Mouse (Mus musculus) frontal cortex, postnatal 14 days (tissue): ENCODE data around the gene Bcl7a.

Experiments
- DNase-seq, 2 experiments: peaks; one replicate each; pipeline ENCODE4 v3.0.0; 2022; ENCODE audit warnings: low spot score in 2 of 2

The Bcl7a gene

DNA sequence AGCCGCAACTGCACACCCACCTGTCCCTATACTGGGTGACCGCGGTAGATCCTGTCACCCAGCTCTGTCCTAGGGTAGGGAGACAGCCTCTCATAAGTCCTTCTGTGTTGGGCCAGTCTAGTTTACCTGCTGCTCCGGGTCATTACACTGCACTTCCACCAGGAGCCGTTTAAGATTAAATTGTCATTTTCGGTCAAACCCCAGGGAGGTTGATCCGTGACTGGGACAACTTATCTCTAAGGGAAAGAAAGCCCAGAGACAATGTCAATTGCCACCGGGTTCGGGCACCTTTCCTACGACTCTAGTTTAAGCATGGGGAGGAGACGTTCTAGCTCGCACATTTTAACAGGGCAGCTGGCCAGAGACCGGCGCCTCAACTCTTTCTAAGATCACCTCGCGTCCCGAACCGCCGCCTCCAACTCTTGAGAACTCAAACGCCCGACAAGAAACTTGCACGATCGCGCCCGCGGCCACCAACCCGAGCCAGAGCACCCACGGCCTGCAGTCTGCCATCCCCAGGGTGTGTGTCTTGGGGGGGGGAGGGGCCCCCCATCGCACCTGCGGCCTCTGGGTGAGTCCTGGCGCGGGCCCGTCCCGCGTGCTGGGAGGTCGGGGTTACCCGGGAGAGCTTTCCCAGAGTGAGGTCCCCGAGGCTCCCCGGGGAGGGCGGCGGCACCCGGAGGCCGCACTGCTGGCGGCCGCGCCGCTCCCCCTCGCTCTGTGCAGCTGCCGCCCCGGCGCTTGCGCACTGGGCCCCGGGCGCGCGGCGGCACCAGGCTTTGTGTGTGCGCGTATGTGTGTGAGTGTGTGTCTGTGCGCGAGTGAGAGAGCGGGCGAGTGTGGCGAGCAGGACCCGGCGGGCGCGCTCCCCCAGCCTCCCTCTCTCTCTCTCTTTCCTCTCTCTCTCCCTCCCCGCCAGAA, at the start of gene Bcl7a:
Bcl7a (plus strand) TSS at position 128 of the 921 bp plus-strand sequence.
- peak; percentile 80 to 81 for DNase-seq

DNA sequence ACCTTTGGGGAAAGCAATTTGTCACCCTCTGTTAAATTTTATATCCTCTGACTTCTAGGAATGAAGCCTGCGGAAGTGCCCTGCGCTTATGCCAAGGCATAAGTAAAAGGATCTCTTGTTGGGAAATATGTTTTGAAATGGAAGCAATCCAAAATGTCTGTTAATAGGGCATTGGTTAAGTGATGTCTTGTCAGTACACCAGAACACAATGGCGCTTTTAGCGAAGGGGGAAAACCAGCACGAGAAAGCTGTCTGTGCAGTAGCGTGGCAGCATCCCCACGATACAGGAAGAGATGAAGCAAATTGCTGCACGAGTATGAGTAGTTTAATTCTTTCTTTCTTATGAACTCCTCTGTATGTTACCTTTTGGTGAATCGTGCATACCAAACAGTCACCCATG, 49.0 kb upstream of the Bcl7a start:
- no peak for DNase-seq

DNA sequence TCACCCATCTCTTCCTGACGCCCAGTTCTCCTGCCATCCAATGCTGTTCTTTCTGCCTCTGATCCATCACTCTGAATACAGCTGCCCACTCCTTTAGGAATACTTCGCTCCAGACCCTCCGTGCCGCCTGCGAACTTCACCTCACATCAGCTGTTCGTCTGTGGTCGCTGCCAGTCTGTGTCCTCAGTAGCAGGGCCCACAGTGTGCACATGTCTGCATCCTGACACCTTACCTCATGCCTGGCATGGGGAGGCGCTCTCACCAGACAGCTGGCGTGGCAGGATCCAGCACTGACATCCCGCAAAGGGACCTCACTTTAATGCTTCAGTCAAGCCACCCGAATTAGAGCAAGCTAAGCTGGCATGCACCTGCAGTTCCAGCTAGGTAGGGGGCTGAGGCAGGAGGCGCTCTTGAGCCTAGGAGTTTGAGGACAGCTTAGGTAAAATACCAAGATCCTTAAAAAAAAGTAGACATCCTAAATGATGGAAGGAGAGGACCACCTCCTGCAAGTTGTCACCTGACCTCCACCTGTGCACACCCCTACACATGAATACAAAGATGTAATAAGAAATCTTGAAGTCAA, 47.3 kb upstream of the Bcl7a start:
- no peak for DNase-seq

DNA sequence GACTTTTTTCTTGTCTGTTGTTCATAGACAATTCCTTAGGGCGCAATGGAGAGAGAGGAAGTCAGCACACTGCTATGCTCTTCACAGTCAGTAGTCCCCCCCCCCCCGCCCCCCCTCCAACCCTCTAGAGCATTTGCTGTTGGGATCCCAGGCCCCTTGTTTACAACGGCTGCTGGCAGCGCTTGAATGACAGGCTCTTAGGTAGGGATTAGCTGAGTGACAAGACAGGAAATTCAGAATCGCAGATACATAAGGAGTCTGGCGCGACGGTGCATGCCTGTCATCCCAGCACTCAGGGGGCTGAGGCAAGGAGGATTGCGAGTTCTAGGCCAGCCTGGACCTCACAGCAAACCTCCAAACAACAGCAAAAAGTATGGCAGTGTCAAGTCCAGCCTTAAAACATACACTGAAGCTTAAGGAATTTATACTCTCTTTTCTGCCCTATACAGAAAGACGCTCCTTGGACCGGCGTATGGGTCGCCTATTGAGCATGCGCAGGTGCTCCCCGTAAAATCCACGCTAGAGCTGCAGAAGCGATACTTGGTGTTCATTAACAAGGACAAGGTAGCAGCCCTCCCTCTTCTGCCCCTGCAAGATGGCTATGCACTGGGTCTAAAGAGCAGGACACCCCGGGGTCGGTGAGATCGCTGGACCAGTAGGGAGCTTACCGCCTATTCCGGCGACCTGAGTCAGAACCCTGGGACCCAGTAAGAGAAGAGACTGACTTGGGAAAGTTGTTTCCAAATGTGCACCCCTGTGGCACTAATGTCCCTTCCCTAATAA, 46.5 kb upstream of the Bcl7a start:
- no peak for DNase-seq

DNA sequence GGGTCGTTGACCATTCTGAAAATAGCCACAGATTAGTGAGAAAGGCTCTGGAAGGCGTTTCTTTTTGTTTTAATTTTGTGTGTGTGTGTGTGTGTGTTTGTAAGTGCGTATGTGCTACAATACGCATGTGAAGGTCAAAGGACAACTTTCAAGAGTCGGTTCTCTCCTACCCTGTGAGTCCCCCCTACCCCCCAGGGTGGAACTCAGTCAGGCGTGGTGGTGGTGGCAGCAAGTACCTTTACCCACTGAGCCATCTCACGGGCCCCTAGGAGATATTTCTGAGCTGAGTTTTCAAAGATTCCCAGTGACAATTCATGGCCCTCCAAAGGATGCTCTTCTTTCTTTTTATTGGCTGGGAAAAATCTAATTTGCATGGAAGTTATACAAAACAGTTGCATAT, 45.8 kb upstream of the Bcl7a start:
- no peak for DNase-seq

DNA sequence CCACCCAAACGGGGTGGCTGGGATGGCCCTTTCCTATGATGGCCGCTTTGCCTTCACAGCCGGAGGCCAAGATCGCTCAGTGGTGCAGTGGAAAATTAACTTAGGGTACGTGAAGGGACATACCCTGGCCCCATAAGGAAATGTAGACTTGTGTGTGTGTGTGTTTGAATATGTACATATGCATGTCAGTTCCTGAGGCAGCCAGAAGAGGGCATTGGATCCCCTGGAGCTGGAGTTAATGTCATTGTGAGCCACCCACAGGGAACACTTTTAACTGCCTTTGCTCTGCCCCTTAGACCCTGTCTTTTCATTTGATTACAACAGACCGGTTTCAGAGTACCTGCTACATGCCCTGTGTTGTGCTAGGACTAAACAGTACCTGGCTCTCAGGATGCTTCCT, 45.1 kb upstream of the Bcl7a start:
- no peak for DNase-seq

DNA sequence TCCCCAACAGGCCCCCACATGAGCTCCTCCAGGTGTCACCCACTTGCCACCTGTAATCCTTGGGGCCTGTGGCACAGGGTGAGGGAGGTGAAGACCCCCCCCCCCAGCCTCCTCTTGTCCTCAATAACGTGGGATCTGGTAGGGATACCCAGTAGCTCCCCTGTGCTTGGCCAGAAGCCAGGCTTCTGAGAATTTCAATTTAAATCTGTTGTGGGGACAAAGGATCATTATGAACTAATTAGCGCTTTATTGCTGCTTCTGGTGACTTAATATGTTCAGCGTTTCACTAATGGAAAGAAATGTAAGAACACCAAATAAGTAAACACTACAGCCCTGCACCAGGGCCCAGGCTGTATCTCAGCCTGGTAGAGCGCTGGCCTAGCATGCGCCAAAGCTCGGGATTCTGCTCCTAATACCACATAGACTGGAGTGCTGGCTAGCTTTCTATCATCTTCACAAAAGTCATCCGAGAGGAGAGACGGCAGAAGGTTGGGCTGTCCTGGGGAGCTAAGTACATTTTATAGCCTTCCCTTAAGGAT, 43.1 kb upstream of the Bcl7a start:
- no peak for DNase-seq

DNA sequence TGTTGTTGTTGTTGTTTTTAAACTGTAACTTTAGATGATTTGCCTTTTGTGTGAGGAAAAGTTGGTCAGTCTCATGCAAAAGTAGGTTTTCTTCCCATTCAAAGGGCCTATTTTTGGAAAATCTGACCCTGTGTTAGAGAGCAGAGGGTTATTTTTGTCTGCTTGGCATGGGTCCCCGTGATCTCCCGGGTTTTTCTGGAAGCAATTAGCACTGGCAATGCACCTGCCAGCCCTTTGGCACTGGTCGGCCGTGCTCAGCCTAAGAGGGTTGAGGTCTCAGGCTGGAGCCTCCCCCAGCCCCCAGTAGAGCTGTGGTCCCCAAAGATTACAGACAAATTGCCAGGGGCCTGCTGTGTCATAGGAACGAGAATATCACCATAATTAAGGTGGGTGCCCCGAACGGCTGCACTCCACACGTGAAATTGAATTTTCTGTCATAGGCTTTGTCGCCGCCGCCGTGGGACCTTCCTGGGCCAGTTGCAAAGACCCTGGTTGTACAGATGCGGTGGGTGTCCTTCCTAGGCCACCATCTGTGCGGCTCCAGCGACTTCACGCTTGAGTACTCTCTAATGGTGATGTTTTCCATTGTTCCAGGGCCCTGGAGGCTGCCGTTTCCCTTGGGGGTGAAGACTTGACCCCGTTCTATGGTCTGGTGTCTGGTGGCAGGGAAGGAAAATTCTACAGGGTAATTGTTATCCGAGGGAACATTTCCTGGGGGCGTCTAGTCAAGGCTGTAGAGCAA, 41.7 kb upstream of the Bcl7a start:
- DNase-seq: no peak

DNA sequence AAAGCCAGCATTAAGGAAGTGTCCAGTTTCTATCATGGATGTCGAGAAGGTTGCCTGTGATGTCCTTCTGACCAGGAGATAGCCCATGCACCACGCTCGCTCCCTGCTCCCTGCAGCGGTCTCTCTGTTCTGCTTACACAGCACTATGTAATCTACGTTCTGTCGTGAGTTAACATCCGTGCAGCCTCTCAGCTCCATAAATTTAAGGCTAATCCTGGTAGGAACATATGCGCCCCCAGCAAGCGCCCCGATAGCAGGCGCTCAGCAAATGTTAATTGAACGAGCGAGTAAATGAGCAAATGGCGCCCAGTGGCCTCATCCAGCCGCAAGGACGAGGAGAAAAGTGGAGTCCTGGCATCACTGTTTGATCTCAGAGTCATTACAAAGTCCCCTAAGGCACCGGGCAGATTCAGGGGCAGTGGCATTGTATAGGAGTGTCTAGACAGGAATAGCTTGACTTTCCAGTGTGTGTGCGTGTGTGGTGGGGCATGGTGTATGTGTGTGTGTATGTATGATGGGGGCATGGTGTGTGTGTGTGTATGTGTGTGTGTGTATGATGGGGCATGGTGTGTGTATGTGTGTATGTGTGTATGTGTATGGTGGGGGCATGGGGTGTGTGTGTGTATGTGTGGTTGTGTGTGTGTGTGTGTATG, 35.9 kb upstream of the Bcl7a start:
- no peak for DNase-seq

DNA sequence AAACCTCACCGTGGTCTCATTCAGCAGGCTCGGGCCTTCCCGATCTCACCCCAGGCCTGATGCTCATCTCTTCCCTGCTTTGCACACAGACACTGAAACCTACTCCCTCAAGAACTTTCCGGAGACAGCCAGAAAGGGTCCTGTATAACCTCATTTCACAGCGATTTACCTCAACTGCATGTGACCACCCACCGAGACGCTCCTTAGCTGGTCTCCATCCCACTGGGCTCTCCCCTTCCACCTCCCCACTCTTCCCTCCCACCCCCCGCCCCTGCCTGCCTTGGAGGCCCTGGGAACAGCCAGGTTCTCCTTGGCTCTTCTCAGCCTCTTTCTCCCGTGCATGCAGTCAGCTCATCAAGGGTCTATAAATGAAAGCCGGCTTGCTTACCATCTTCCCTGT, 33.8 kb upstream of the Bcl7a start:
- no peak for DNase-seq

DNA sequence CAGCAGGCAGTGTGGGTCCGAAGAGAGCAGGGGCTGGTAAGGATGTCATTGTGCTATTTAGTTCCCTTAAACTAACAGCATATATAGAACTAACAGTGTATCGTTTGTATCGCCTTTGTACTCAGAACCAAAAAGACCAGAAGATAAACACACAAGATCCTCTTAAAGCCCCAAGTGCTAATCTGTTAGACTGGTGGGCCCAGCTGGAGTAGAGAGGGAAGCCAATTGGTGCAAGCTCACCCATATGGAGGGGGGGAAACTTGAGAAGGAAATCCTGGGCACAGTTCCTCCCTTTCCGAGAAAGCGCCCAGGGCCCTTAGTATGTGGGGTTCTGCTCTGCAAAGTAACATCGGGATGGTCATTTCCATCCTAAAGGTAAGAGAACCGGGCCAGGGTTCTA, 33.4 kb upstream of the Bcl7a start:
- no peak for DNase-seq

DNA sequence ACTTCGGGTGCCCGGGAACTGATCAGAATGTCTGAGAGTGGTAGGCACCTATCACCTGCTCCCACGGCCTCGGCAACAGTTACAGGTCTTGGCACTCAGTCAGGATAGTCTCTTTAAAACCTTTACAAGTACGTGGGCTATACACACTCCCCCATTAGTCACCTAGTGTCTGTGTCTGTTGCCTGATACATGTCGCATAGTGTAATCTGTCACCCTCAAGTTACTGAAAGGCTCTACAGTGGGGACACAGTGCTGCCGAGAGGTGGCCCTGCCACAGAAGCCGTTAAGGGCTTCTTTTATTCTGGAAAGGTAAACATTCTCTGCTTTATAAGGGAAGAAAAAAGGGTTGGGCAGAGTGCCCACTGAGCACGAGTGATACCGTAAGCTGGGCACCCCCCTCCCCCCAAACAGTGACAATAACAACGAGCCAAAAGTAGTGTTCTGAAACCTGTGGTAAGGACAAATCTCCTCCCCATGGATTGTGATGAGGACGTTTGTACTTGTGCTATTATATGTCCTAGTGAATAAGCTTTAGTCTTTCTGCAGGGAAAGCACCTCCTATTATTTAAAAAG, 30.5 kb upstream of the Bcl7a start:
- DNase-seq: no peak

DNA sequence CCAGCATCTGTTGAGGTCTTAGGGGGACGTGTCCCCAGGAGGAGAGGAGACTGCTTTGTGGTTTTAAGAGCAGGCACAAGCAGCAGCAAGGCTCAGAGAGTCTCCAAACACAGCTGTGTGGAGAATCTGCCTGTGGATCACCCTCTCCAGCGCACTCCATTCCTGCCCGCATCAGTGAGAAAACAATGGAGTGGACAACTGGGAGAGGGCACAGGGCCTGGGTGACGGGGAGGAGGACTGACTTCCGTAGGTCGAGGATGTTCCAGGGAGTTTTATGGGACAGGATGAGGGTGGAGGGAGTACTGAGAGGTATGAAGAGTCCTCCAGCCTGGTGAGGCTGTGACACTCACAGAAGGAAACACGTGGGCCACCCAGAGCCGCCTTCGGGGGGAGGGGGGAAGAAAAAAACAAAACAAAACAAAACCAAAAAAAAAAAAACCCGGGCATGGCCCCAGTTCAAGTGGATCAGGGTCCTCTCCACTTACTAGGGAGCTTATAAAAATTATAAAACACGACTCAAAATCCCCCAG, 29.7 kb upstream of the Bcl7a start:
- no peak for DNase-seq

DNA sequence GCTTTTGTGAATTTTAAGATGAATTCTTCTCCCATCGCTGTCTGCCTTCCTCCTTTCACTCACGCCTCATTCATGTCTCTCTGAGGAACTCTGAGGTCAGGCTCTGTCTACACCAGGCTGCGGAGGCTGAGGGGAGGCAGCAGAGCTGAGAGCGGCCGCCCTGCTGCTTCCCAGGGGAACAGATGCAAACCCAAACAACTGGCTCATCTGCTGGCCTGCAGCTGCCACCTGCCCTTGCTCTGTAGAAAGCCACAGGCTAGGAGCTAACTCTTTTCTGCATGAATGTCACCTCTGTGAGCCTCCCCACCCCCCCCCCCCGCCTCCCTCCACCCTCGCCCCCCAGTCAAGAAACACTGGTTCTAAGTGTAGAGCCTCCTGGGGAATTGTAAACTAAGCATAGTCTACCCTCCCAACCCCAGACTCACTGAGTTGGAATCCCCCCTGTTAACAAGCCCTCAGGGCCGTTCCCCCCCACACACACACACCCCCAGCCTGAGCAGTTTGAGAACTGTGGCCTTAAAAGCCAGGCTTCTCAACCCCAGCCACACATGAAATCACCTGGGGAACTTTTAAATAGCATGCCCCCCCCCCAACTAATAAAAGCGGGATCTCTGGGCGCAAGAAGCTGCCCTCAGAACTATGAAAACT, 28.3 kb upstream of the Bcl7a start:
- no peak for DNase-seq

DNA sequence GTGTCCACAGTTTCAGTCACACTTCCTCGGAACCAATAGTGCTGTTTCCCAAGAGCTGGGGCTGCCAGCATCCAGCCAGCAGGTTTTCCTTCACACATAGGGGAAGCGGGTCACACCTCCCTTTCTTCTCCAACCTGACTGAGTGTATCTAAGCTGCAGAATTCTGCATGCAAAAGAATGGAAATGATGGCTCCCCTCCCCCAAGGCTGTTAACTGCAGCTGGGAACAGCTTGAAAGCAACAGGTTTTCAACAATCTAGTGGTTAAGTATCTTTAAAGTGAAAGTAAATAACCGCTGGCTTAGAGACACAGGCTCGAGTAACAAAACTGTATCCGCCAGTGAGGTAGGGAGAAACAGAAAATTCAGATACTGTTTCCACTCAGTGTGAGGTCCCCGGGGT, 25.6 kb upstream of the Bcl7a start:
- DNase-seq: no peak

DNA sequence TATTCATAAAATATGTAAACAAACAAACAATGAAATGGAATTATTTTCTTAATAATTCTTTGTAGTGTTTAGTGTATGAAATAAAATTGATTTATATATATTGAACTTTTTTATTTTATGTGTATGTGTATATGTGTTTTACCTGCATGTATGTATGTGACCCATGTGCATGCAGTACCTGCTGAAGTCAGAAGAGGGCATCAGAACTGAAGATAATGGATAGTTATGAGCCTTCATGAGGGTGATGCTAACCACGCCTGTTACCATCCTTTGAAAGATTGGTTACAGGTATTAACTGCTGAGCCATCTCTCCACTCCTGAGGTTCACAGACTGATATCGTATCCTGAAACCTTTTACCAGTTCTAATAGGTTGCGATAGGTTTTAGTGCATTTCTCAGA, 23.5 kb upstream of the Bcl7a start:
- DNase-seq: no peak

DNA sequence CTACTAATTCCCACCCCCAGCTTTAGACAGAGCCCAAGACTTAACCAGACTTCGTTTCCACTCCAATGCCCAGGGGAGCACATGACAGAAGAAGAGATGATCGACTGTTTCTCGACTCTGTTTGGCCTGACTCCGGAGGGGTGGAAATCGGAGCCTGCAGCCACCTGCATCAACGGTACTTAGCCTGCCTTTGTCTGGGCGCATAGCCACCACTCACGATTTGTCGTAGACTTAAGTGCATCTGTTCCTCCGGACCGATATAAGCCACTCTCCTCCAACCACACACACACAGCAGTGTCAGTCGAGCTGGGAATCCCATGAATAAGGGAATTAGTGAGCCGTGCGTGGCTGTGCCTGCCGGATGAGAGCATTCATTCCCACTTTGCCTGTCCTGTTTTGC, 19.4 kb upstream of the Bcl7a start:
- peak in 1 of 2 experiments; percentile 19 for DNase-seq

DNA sequence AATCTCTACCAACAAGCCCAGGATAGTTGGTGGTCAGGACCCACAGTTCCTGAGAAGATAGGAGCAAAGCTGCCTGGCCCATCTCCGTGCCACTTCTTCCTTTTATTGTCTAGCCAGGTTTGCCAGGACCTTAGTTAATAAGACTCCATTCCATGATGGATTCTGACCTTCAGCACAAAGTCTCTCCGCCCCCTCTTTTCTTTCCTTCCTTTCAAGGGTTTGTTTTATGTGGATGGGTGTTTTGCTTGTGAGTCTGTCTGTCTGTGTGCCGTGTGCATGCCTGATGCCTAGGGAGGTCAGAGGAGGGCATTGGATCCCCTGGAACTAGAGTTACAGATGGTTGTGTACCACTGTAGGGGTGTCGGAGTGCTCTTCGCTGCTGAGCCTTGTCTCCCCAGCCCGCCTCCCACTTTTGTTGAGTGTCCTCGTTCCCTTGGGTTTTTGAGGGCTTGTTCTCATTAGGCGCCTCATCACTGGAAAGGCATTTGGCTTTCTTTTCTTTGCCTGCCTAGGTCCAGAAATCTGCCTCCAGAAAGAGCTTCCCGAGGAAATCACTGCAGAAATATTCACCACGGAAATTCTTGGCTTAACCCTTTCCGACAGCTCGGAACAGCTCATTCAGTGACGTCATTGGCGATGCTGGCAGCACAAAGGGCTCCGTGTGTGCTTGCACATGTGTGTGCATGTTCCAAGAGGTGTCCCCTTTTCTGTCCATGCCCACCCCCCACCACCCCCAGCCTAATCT, 17.5 kb upstream of the Bcl7a start:
- DNase-seq: no peak

DNA sequence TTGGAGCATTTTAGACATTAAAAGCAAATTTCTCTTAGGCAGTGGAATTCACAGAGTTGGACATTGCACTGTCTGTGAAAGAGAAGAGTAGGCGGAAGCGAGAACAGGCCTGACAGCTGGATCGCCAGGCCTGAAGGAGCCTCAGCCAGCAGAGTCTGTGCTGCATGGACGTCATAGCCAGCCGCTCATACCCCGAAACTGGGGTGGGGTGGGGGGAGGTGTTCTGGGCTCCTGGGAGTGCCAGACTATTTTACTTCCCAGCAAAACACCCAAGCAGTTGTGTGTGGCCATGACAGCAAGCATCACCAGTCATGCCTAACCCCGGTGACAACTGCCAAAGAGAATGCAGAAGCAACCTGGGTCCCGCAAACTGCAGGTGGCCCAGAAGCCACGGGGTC, 16.9 kb upstream of the Bcl7a start:
- DNase-seq: peak in 1 of 2 experiments; percentile 41
